Mouse (Mus musculus): ENCODE measurements around the gene Vash2. TPM values are rescaled to one million over a fixed set of nuclear protein-coding genes. Genes with fewer than 3 reads are reported as not detected.

Gene Vash2
- total and polyA plus RNA-seq, 2 experiments, result under 0.01 TPM; not detected in 1

- peak; percentile 65 for DNase-seq (ENCODE audit: extremely low read depth, low read depth, low spot score)
- Histone ChIP-seq H3K4me1 (ENCODE audit: control insufficient read depth, insufficient read depth, low read length) (peaks cover 6% of the 10 kb centered on the region), H3K27me3 (ENCODE audit: control insufficient read depth, insufficient read depth, low read length) (no peaks in the 10 kb centered on the region), H3K4me3 (ENCODE audit: insufficient read depth, low read depth, low read length) (peak within 1 kb of the TSS; percentile 89), H3K27ac (replicated peaks; ENCODE audit: insufficient read depth, low read depth, low read length) (no peak within 1 kb of the TSS; the same call in 1 of the 2 replicates), H3K9ac (ENCODE audit: low read depth, low read length) (peak within 1 kb of the TSS; percentile 90), H3K36me3 (ENCODE audit: control insufficient read depth, insufficient read depth, low read length) (no peaks in the 10 kb centered on the region), H3K79me2 (ENCODE audit: control insufficient read depth, insufficient read depth, low read length) (peaks cover 21% of the 10 kb centered on the region; the same call in 1 of the 2 replicates)
- under 1% methylated on average over 47 of the region's 47 CpGs for WGBS
- TF ChIP-seq POLR2A (IDR thresholded peaks at IDR 0.05; ENCODE audit: extremely low read depth, insufficient read depth, low read length), result 0 out of 2 replicates have a peak, but pooled peaks have one; percentile 35
- TF ChIP-seq CTCF (IDR thresholded peaks at IDR 0.05; ENCODE audit: low read depth, low read length), result no peak
Measured at GRCm38 (mm10) chr1:190911415-190912123, 67.5 kb downstream of the Vash2 start, which contains the start of gene Rps6kc1. TSS of gene Rps6kc1 (minus strand) at chr1:190911770.

- H3K36me3 ChIP-seq (ENCODE audit: control insufficient read depth, insufficient read depth, low read length), result no peaks in the 10 kb centered on the region
- no peaks in the 10 kb centered on the region for H3K27me3 ChIP-seq (ENCODE audit: control insufficient read depth, insufficient read depth, low read length)
- DNase-seq (ENCODE audit: extremely low read depth, low read depth, low spot score), result no peak
- H3K9ac ChIP-seq (ENCODE audit: low read depth, low read length), result peak overlapping the region; percentile 90; the same call in 1 of the 2 replicates
- H3K27ac ChIP-seq (replicated peaks; ENCODE audit: insufficient read depth, low read depth, low read length), result no peak overlapping the region
- WGBS, result 71% methylated on average over 6 of the region's 6 CpGs
- TF ChIP-seq CTCF (IDR thresholded peaks at IDR 0.05; ENCODE audit: low read depth, low read length) (no peak), POLR2A (IDR thresholded peaks at IDR 0.05; ENCODE audit: extremely low read depth, insufficient read depth, low read length) (no peak)
- peak overlapping the region; percentile 89 for H3K4me3 ChIP-seq (ENCODE audit: insufficient read depth, low read depth, low read length)
- H3K79me2 ChIP-seq (ENCODE audit: control insufficient read depth, insufficient read depth, low read length), result peaks cover 22% of the 10 kb centered on the region; the same call in 1 of the 2 replicates
- H3K4me1 ChIP-seq (ENCODE audit: control insufficient read depth, insufficient read depth, low read length), result peaks cover 6% of the 10 kb centered on the region
Measured at GRCm38 (mm10) chr1:190910836-190911235, 68.3 kb downstream of the Vash2 start.

GRCm38 (mm10) chr1:190904714-190905113 lies 74.4 kb downstream of the Vash2 start:
- 87% methylated on average over 16 of the region's 16 CpGs for WGBS
- H3K36me3 ChIP-seq (ENCODE audit: control insufficient read depth, insufficient read depth, low read length), result peaks cover 10% of the 10 kb centered on the region
- H3K4me1 ChIP-seq (ENCODE audit: control insufficient read depth, insufficient read depth, low read length), result no peaks in the 10 kb centered on the region
- H3K79me2 ChIP-seq (ENCODE audit: control insufficient read depth, insufficient read depth, low read length), result peaks cover 21% of the 10 kb centered on the region; the same call in 1 of the 2 replicates
- no peak for TF ChIP-seq CTCF (IDR thresholded peaks at IDR 0.05; ENCODE audit: low read depth, low read length)
- no peak for TF ChIP-seq POLR2A (IDR thresholded peaks at IDR 0.05; ENCODE audit: extremely low read depth, insufficient read depth, low read length)
- H3K27ac ChIP-seq (replicated peaks; ENCODE audit: insufficient read depth, low read depth, low read length), result no peak overlapping the region
- no peak overlapping the region for H3K9ac ChIP-seq (ENCODE audit: low read depth, low read length)
- no peaks in the 10 kb centered on the region for H3K27me3 ChIP-seq (ENCODE audit: control insufficient read depth, insufficient read depth, low read length)
- no peak overlapping the region for H3K4me3 ChIP-seq (ENCODE audit: insufficient read depth, low read depth, low read length)
- no peak for DNase-seq (ENCODE audit: extremely low read depth, low read depth, low spot score)

GRCm38 (mm10) chr1:190904136-190904535 lies 75.0 kb downstream of the Vash2 start:
- peak; percentile 45 for DNase-seq (ENCODE audit: extremely low read depth, low read depth, low spot score)
- Histone ChIP-seq H3K4me1 (ENCODE audit: control insufficient read depth, insufficient read depth, low read length) (no peaks in the 10 kb centered on the region), H3K27me3 (ENCODE audit: control insufficient read depth, insufficient read depth, low read length) (no peaks in the 10 kb centered on the region), H3K36me3 (ENCODE audit: control insufficient read depth, insufficient read depth, low read length) (peaks cover 12% of the 10 kb centered on the region), H3K27ac (replicated peaks; ENCODE audit: insufficient read depth, low read depth, low read length) (no peak overlapping the region), H3K79me2 (ENCODE audit: control insufficient read depth, insufficient read depth, low read length) (peaks cover 16% of the 10 kb centered on the region; the same call in 1 of the 2 replicates), H3K4me3 (ENCODE audit: insufficient read depth, low read depth, low read length) (no peak overlapping the region), H3K9ac (ENCODE audit: low read depth, low read length) (no peak overlapping the region)
- 71% methylated on average over 3 of the region's 3 CpGs for WGBS
- no peak for TF ChIP-seq CTCF (IDR thresholded peaks at IDR 0.05; ENCODE audit: low read depth, low read length)
- no peak for TF ChIP-seq POLR2A (IDR thresholded peaks at IDR 0.05; ENCODE audit: extremely low read depth, insufficient read depth, low read length)

GRCm38 (mm10) chr1:190901082-190901481 lies 78.0 kb downstream of the Vash2 start:
- H3K36me3 ChIP-seq (ENCODE audit: control insufficient read depth, insufficient read depth, low read length), result peaks cover 15% of the 10 kb centered on the region
- no peaks in the 10 kb centered on the region for H3K4me1 ChIP-seq (ENCODE audit: control insufficient read depth, insufficient read depth, low read length)
- 92% methylated on average over 2 of the region's 2 CpGs for whole genome bisulfite sequencing
- peaks cover 8% of the 10 kb centered on the region; the same call in 1 of the 2 replicates for H3K79me2 ChIP-seq (ENCODE audit: control insufficient read depth, insufficient read depth, low read length)
- no peak overlapping the region for H3K27ac ChIP-seq (replicated peaks; ENCODE audit: insufficient read depth, low read depth, low read length)
- H3K9ac ChIP-seq (ENCODE audit: low read depth, low read length), result no peak overlapping the region
- no peak overlapping the region for H3K4me3 ChIP-seq (ENCODE audit: insufficient read depth, low read depth, low read length)
- TF ChIP-seq POLR2A (IDR thresholded peaks at IDR 0.05; ENCODE audit: extremely low read depth, insufficient read depth, low read length), result no peak
- no peak for TF ChIP-seq CTCF (IDR thresholded peaks at IDR 0.05; ENCODE audit: low read depth, low read length)
- DNase-seq (ENCODE audit: extremely low read depth, low read depth, low spot score), result no peak
- no peaks in the 10 kb centered on the region for H3K27me3 ChIP-seq (ENCODE audit: control insufficient read depth, insufficient read depth, low read length)
